Mouse (Mus musculus) hindbrain, embryonic 11.5 days (tissue): Measurements from ENCODE around the gene Tekt1. TPM values are rescaled to one million over a fixed set of nuclear protein-coding genes. Genes with fewer than 3 reads are reported as not detected.

Experiments used
- ATAC-seq: fragments of 200-750 bp; cut with Nextera tagmentation; 2 replicates; pipeline ENCODE4 v1.8.0; 2017; ENCODE audit warnings: mild to moderate bottlenecking, moderate TSS enrichment, moderate library complexity; ENCODE audit not compliant: low FRiP score
- DNase-seq: peaks from one replicate; pipeline ENCODE4 v3.0.0-alpha.2; 2015; ENCODE audit warnings: low spot score
- H3K27ac ChIP-seq: fragments of 300-500 bp; sonication (generic); 2 replicates; pipeline ENCODE4 v1.5.1; 2014; ENCODE audit warnings: mild to moderate bottlenecking, low read depth, low read length
- H3K27me3 ChIP-seq: fragments of 300-500 bp; sonication (generic); 2 replicates; pipeline ENCODE4 v1.6.1; 2014; ENCODE audit warnings: mild to moderate bottlenecking, low read length, moderate library complexity, mixed read lengths; ENCODE audit not compliant: control insufficient read depth, insufficient read depth
- H3K36me3 ChIP-seq: fragments of 300-500 bp; sonication (generic); 2 replicates; pipeline ENCODE4 v1.6.1; 2014; ENCODE audit warnings: mild to moderate bottlenecking, low read length, moderate library complexity, mixed read lengths; ENCODE audit not compliant: control insufficient read depth, insufficient read depth
- H3K4me1 ChIP-seq: fragments of 300-500 bp; sonication (generic); replicated peaks from 2 replicates; pipeline ENCODE4 v1.6.1; 2014; ENCODE audit warnings: low read length, mixed read lengths; ENCODE audit not compliant: control insufficient read depth, insufficient read depth
- H3K4me2 ChIP-seq: fragments of 300-500 bp; sonication (generic); replicated peaks from 2 replicates; pipeline ENCODE4 v1.6.1; 2014; ENCODE audit warnings: mild to moderate bottlenecking, low read depth, low read length
- H3K4me3 ChIP-seq: fragments of 300-500 bp; sonication (generic); 2 replicates; pipeline ENCODE4 v1.5.1; 2014; ENCODE audit warnings: low read depth, low read length
- H3K9ac ChIP-seq: fragments of 300-500 bp; sonication (generic); 2 replicates; pipeline ENCODE4 v1.6.1; 2014; ENCODE audit warnings: low read depth, low read length
- H3K9me3 ChIP-seq: fragments of 300-500 bp; sonication (generic); 2 replicates; pipeline ENCODE4 v1.6.1; 2016; ENCODE audit warnings: low read length; ENCODE audit not compliant: control insufficient read depth
- WGBS: fragments of 180-500 bp; shearing (Covaris S2); extraction: QIAGEN DNeasy Blood & Tissue Kit; methylation state at CpG from one replicate; pipeline ENCODE4 v1.1.7; 2014; 5-methylcytosine and 5-hydroxymethylcytosine counted together
- polyA plus RNA-seq: library from polyadenylated mRNA; unstranded; fragments of >200 nt; fragmentation: Nextera tagmentation; extraction: Ambion mirVana; gene quantifications from 2 replicates; pipeline ENCODE4 v1.2.1, GENCODE M21; 2014

Gene Tekt1
- polyA plus RNA-seq, 1 experiment from 2014 or later = 8.7 TPM

DNA sequence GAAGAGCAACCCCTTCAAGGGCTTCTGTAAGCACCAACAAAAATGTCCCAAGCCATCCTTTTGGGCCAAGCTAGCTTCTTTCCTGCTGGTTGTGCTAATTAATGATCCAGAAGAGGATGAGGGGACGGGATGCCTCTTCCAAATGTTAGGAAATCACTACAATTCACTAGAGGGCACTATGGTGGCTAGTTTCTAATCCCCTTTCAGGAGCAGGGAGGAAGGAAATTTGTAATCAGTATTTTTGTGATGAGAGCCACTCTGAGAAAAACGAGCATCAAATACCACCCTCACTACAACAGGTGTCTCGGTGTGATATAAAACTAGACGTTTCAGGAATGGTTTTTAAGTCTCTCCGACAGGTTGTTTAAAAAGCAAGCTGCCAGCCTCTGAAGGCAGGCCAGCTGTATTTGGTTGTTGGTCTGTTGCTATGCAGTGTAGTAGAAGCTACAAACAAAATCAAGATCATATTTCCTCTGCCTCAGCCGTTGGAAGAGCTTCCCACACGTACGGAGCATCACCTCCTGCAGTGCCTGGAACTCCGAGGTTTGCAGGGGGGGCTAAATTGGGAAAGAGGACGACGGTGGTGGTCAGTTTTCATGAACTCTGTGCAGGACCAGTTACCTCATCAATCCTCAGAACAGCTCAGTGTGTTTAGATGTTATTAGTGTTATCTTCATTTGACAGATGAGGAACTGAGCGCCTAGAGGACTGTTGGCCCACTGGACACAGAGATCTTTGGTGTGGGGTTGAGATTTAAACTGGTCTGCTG is 7.8 kb upstream of the Tekt1 start:
- no peak overlapping the region for H3K4me3 ChIP-seq
- no peak for DNase-seq
- H3K4me2 ChIP-seq = no peak overlapping the region
- no peak overlapping the region for H3K27ac ChIP-seq
- no peaks in the 10 kb centered on the region for H3K4me1 ChIP-seq
- ATAC-seq = no peak
- no peaks in the 10 kb centered on the region for H3K9me3 ChIP-seq
- H3K36me3 ChIP-seq = no peaks in the 10 kb centered on the region
- H3K27me3 ChIP-seq = no peaks in the 10 kb centered on the region
- no peak overlapping the region for H3K9ac ChIP-seq
- WGBS = 35% methylated on average over 12 of the region's 12 CpGs

DNA sequence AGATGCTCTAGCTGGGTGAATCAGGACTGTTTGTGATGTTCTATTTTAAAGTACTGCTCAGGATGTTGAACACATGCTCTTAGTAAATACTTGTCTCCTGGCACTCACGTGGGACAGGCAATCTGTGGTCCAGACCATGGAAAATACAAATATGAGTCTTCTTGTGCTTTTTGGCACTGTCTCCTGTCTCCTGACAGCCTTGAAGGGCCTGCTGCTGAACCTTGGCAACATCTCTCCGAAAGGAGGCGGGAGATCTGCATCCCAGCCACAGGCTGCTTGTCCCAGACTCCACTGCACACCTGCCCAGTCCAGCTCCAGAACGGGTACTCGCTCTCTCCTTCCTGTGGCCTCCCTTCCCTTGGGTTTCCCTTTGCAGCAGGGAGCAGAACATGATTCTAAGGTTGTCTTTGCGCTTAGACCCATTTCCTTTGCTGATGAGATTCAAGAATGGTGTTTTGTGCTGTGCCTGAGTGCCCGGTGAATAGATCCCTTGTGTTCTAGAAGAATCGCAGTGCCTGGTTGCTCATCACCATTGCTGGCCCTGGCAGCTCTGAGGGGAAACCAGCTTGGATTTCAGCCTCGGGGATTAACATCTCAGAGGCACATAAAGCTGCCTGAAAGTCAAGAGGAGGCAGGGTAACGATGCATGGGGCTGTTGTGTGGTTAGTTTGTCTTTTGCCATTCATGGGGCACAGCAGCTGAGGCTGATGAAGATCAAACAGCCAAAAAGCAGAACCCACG is 5.9 kb upstream of the Tekt1 start:
- Histone ChIP-seq H3K27ac (no peak overlapping the region), H3K4me2 (no peak overlapping the region), H3K36me3 (no peaks in the 10 kb centered on the region), H3K27me3 (no peaks in the 10 kb centered on the region), H3K9ac (no peak overlapping the region), H3K4me1 (no peaks in the 10 kb centered on the region), H3K4me3 (no peak overlapping the region), H3K9me3 (no peaks in the 10 kb centered on the region)
- DNase-seq (no peak), ATAC-seq (no peak)
- WGBS = 71% methylated on average over 11 of the region's 11 CpGs

DNA sequence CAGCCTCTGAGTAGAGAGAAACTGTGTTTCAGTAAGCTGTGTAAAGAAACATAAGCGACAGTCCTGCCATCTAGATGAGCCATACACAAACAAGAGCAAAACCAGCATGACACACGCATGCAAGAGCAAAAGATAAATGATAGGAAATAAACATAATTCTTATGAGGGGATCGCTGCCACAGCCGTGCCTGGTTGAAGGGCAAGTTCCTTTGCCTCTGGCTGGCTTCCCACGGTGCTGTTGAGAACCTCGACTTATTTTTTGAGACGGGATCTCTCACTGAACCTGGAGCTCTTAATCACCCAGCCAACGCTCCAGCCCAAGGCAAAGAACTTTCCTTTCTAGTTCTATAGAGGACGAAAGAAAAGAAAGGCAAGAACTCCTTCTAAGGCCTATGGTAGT is 3.9 kb upstream of the Tekt1 start:
- no peak overlapping the region for H3K27ac ChIP-seq
- no peaks in the 10 kb centered on the region for H3K36me3 ChIP-seq
- H3K27me3 ChIP-seq = no peaks in the 10 kb centered on the region
- H3K4me3 ChIP-seq = no peak overlapping the region
- no peak overlapping the region for H3K4me2 ChIP-seq
- DNase-seq (no peak), ATAC-seq (no peak)
- H3K9ac ChIP-seq = no peak overlapping the region
- H3K4me1 ChIP-seq = no peaks in the 10 kb centered on the region
- WGBS = 87% methylated on average over 9 of the region's 9 CpGs
- no peaks in the 10 kb centered on the region for H3K9me3 ChIP-seq

DNA sequence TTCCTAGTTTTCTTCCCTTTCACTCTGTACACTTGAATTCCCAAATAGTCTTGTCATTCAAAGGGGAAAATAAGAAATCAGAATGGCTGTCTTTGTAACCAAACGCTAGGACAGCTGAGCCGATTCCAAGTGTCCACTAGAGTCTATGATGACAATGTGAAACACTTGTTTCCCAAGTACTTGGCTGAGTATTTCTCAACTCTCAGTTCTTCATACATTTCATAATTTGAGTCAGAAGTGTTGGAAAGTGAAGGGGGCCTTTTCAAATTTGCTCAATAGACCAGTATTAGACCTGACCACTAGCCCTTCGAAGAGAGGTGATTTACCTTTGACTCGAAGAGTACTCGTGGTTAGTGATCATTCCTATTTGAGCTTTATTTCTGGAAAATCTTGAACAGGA is 2.3 kb upstream of the Tekt1 start:
- no peak for DNase-seq
- 91% methylated on average over 5 of the region's 5 CpGs for WGBS
- Histone ChIP-seq H3K27me3 (no peaks in the 10 kb centered on the region), H3K4me2 (no peak overlapping the region), H3K9ac (no peak overlapping the region), H3K27ac (no peak overlapping the region), H3K4me1 (no peaks in the 10 kb centered on the region), H3K4me3 (no peak overlapping the region), H3K36me3 (no peaks in the 10 kb centered on the region), H3K9me3 (no peaks in the 10 kb centered on the region)
- no peak for ATAC-seq

DNA sequence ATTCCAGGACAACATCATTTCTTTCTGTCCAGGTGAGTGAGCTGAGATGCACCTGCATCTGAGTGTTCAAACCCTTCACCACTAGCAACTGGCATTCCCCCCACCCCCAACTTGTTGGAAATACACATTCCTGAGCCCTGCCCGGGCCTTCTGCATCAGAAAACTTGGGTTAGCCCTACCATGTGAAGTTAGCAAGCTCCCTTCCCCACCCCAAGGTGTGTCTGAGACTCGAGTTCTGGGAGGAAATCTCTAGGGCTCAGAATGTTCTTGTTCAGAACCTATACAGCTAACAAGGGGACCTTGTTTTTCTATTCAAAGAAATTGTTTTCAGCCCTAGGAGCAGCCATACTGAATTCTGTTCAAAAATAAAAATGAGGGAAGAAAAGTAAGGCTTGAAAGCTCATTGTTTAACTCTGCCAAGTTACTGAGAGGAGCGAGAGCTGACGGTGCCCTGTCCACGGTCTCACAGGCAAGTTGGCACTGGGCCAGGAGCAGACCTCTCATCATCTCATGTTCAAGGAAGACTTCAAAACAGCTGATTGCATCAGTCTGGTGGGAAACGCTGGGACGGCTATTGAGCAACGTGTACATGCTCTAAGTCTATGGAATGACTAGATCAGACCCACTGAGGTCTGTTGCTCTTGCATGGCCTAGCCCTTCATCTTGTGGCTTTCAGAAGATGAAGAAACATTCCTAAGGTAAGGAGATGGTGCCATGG is 1.4 kb upstream of the Tekt1 start:
- DNase-seq (no peak), ATAC-seq (no peak)
- 90% methylated on average over 8 of the region's 8 CpGs for WGBS
- H3K4me3 ChIP-seq = no peak overlapping the region
- no peak overlapping the region for H3K27ac ChIP-seq
- no peaks in the 10 kb centered on the region for H3K4me1 ChIP-seq
- H3K27me3 ChIP-seq = no peaks in the 10 kb centered on the region
- H3K9ac ChIP-seq = no peak overlapping the region
- no peaks in the 10 kb centered on the region for H3K9me3 ChIP-seq
- no peaks in the 10 kb centered on the region for H3K36me3 ChIP-seq
- no peak overlapping the region for H3K4me2 ChIP-seq

DNA sequence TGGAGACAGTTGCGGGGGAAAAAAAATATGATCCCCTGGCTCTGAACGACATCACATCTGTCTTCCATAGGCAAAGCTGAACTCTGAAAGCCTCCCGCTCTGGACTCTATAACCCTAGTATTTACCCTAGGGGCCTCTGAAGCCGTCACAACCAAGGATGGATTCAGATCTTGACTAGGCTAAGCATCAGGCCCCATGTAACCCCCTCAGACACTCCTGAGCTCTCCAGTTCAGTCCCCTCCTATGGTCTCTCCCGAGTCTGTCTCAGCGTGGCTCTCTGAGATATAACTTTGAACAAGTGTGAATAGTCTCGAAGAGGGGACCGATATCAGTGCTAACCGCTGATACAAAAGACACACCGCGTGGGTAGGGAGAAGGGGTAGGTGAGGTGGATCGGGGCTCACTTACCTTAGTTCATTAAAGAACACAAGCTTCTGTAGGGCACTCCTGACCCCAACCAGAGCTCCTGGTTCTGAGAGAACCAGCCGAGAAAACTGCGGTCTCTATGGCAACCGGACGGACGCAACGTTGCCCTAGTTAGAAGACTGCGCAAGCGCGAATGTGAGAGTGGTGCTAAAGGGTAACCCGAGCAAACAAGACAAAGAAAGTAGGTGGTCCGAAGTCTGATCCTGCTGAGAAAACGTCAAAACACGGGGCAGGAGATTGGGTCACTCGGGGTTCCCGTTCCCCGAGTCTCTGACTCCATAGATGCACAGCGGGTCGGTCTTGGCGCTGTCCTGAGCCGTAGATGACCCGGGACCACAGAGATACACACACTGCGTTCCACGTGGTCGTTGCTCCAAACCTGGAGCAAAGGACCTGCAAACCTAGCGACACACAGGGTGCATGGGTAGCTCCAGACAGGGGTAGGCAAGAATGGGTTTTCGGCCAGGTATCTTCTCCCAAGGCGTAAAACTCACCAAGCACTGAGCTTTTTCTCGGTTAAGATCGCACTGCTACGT is 576 bp downstream of the Tekt1 start:
- H3K36me3 ChIP-seq = no peaks in the 10 kb centered on the region
- H3K4me3 ChIP-seq = peak overlapping the region; percentile 40
- H3K9ac ChIP-seq = peak overlapping the region; percentile 74
- 11% methylated on average over 42 of the region's 42 CpGs for WGBS
- H3K27ac ChIP-seq = no peak overlapping the region
- DNase-seq (peak; percentile 92), ATAC-seq (peak; percentile 83)
- peak overlapping the region; percentile 80 for H3K4me2 ChIP-seq
- no peaks in the 10 kb centered on the region for H3K9me3 ChIP-seq
- H3K4me1 ChIP-seq = no peaks in the 10 kb centered on the region
- H3K27me3 ChIP-seq = no peaks in the 10 kb centered on the region

DNA sequence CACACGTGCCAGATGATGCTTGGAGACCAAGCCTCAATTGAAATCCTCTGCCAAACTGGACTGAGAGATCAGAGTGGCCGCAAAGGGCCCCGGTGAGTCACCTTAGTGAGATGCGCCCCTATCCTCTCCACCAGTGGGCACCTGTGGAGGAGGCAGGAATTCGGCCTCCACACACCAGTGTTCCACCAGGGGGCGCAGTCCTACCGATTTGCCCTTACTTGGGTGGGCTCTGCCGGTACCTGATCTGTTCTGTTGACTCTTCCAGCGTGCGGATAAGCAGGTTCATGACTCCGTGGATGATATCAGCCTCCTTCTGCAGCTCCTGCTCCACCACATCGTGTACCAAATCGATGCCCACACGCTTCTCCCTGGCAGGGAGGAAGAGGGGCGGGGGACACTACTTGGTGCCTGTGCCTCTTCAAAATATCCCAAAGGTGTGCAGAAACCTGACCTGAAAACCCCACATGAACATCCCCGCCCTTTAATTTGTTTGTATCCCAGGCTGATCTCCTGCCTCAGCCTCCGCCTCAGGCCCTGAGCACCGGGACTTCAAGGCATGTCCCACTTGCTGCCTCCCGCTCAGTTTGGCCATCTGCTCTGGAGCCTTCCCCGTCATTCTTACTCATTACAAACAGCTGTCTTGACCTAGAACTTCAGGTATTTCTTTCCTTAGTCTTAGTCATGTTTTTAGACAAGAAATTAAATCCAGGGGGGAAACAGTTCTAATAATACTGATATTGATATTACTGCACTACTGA is 7.1 kb downstream of the Tekt1 start:
- peak; percentile 86 for DNase-seq
- Histone ChIP-seq H3K27me3 (no peaks in the 10 kb centered on the region), H3K4me3 (no peak overlapping the region), H3K9me3 (no peaks in the 10 kb centered on the region), H3K4me2 (no peak overlapping the region), H3K4me1 (no peaks in the 10 kb centered on the region), H3K36me3 (no peaks in the 10 kb centered on the region), H3K27ac (no peak overlapping the region), H3K9ac (no peak overlapping the region)
- 23% methylated on average over 20 of the region's 20 CpGs for WGBS
- no peak for ATAC-seq

DNA sequence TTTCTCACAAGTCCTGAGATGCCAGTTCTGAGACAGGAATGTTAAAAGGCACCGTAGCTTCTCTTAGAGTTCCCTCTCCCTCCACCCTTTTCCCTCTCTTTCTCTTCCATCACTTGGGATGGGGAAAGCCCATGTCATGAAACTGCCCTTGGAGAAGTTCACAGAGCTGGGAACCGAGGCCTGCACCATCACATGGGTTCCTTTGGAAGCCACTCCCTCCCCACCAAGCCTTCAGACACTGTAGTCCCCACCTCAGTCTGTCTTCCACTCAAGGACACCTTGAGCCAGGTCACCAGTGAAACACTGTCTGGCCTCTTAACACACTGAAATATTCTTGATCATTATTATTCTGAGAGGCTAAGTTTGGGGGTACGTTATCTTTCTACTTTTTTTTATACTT is 9.1 kb downstream of the Tekt1 start:
- Histone ChIP-seq H3K36me3 (no peaks in the 10 kb centered on the region), H3K9ac (no peak overlapping the region), H3K27ac (no peak overlapping the region), H3K9me3 (no peaks in the 10 kb centered on the region), H3K4me2 (no peak overlapping the region), H3K4me1 (no peaks in the 10 kb centered on the region), H3K4me3 (no peak overlapping the region), H3K27me3 (no peaks in the 10 kb centered on the region)
- ATAC-seq = no peak
- 68% methylated on average over 3 of the region's 3 CpGs for whole genome bisulfite sequencing
- DNase-seq = no peak
